Mouse (Mus musculus) lung, postnatal 14 days (tissue): Measurements from ENCODE around the gene Trpc7.

Experiments
- DNase-seq: peaks from one replicate; pipeline ENCODE4 v3.0.0; 2021

The Trpc7 gene

DNA sequence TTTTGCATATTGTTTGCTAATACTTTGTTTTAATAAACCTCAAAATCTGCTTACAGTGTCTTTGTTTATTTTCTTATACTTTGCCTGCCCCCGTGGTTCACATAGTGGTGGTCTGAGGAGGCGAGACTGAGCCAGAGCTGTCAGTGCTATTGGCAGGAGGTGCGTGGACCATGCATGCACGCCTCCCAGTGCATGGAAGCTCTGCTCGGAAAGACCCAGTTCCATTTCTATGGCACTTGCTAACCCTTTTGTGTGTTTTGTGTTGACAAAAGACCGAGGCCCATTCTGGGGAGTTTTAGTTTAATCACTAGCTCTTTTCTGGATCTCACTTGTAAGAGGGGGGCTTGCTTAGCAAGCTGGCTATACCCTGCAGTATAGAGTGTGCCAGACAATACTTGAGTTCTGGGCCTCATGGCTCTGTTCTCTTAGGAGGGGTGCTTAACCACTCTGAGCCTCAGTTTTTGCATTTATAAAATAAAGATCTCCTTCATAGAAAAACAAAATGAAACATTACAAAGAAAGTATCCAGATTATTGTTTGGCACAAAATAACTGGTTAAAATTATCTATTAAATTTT lies 153.4 kb downstream of the Trpc7 start:
- DNase-seq: no peak

DNA sequence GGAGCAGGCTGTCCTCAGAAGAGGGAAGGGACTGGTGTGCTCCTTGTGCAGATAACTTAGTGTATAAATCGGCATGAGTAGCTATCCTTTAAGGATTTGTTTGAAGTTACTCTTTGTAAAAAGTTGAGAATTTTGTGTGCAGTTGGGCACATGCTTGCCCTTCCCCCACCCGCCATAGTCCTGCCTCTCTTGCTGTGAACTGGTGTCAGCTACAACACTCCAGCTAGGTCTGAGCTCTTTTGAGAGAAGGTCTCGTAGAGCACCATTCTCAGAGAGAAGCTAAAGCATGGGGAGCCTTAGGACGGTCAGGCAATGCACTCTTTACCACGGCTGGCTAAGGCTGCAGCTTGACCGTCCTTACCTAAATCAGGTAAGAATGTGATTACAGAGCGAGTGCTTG lies 154.1 kb downstream of the Trpc7 start:
- DNase-seq: no peak

DNA sequence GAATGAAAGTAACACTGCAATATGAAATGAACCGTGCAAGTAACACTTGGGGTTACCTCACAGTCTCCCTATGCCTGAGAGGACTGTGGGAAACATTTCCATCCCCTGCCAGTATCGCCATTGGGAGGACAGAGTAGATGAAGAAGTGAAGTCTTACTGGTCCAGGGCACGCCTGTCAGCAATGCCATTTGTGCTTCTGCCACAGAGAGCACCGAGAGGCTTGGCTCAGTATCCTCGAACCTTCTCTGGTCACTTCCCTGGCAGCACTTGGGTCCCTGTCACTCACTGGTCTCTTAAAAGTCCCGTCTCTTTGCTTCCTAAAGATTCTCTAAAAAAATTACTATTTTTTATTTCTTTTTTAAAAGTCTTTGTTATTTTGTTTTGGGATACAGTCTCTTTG lies 155.3 kb downstream of the Trpc7 start:
- no peak for DNase-seq

DNA sequence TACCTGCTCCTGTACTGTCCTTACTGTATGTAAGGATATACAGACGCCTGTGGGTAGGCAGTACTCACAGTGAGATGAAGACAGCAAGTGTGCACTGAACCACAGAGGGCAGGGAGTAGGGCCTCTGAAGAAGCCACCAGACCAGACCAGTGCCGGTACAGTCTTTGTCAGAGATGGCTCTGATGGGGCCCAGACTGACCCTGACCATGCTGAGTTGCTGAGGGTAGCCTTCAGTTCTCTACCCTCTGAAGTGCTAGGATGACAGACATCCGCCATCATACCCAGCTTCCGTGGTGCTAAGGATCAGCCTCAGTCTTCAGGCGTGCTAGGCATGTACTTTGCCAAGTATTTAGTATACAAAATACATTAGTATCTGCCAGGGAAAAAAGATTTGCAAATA lies 156.2 kb downstream of the Trpc7 start:
- no peak for DNase-seq

DNA sequence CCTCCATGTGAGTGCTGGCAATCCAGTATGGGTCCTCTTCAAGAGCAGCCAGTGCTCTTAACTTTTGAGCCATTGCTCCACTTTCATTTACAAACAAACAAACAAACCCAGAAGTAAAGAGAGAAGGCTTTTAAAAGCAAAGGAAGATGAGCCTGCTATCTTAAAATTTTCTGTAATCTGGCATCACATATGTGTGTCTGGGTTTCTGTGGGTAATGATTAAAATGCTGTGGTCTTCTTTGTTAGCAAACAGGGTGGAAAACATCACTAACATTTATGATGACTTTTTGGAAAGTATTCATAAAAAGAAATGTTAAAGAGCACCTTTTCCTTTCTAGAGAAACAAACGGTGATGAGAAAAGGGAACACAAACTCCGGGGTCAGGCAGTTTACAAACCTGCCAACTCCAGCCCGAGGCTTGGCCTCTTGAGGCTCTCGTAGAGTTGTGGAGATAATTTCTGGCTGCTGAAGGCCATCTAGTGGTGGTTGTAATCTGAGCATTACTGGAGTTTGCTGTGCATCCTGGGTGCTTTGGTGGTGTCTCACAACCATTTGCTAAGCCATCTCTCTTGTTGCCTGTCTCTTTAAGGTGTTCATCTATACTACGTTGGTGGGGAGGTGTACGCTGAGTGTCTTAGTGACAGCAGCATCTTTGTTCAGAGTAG lies 160.4 kb downstream of the Trpc7 start:
- DNase-seq: peak; percentile 59

DNA sequence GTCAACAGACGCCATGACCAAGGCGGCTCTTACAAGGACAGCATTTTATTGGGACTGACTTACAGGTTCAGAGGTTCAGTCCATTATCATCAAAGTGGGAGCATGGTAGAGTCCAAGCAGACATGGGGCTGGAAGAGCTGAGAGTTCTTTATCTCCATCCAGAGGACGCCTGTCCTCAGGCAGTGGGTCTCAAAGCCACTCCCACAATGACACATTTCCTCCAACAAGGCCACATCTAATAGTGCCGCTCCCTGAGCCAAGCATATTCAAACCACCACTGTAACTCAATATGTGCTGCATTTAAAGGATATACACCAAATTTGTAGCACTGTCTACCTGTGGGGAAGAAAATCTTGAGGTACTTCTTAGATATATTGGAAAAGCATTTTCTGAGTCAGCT lies 161.2 kb downstream of the Trpc7 start:
- DNase-seq: no peak

DNA sequence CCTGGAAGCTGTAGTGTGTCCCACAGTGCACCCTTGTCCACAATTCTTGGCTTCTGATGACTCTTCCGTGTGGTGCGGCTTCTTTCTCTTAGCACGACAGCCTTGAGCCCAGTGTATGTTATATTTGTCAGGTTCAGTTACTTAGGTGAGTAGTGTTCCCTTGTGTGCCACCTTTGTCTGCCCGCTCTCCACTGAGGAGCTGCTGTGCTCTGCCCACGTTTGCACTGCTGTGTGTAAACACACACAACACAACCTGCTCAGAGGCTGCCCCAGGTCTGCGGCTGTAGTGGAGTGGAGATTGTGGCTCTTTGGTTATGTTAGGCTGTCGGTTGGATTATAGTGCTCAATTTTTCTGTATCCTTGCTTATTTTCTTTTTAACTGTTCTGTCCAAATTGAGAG lies 166.7 kb downstream of the Trpc7 start:
- DNase-seq: no peak

DNA sequence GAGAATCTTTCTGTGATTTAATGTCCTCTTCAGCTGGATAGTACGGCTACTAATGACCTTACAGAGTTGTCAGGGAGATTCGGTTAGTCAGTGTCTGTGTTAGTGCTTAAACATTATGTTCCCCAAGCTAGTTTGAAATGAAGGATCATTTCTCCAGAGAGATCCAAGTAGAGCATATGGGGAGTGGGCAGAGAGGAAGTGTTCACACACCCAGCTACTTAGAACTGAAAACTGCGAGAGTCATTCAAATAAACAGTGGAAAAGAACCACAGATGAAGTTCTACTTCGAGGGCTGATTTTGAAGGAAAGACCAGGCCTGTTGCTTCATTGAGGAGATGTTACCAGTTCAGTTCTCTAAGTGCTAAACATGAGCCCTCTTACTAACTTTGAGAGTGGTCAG lies 169.2 kb downstream of the Trpc7 start:
- no peak for DNase-seq
